Mouse (Mus musculus) left cerebral cortex, postnatal 4 days (tissue): ENCODE data around the gene Plk3. TPM values are rescaled to one million over a fixed set of nuclear protein-coding genes. Genes with fewer than 3 reads are reported as not detected.
A peak's percentile ranks its signal among the peaks of the same experiment; 100 is the strongest.
"Not testable (repeated sequence)": the region's sequence is repeated elsewhere in the genome, so short reads cannot be mapped to it uniquely, and the experiment has no call there.

Source experiments
- DNase-seq: peaks from one replicate; pipeline ENCODE4 v3.0.0-alpha.2; 2022
- intact Hi-C: fragments of 180-260 bp; cut with DNase I; formaldehyde crosslinking; loops from one replicate; pipeline ENCODE4 v1.15.1; 2025
- total RNA-seq, 2 experiments: library from RNA; stranded (reverse); gene quantifications; 2 replicates each; pipeline ENCODE4 v1.2.3; 2021

Plk3 gene
- total RNA-seq, result 10 to 100 TPM; 19.4 to 21.4 TPM

DNA sequence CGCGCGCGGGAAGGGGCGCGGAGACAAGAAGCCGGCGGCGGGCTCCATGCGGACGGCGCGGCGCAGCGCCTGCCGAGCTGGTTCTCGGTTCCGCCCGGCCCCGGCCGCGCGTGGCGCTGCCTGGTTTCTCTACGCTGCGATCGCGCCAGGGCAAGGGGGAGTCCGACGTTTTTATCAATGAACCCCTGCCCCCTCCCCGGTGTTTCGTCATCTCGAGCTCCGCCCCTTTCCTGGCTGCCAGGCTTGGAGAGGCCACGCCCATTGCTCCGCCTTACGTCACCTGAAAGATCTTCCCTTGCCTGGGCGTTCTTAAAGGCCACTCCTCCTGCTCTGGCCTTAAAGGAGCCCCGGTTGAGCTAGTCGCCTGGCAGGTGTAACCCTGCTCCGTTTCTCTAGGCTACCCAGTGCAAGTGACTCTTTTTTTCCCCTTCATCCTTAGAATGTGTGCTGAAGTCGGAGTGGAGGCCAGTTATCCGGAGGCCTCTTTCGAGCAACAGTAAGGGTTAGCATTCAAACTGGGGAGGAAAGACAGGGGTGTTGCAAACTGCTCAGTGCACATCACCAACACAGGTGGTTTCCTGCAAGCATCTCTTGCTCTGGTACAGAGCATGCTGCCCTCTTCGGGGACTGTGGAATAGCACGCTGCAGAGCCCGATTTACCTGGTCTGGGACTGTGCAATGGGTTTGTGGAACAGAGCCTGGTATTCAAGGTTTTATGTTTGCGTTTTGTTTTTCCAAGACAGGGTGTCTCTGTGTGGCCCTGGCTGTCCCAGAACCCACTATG lies at the start of gene Plk3:
Gene Plk3, minus strand, starts transcription at position 147 of the 784 bp plus-strand sequence.
- intact Hi-C loops, result no loop called here
- DNase-seq, result peak; percentile 98

DNA sequence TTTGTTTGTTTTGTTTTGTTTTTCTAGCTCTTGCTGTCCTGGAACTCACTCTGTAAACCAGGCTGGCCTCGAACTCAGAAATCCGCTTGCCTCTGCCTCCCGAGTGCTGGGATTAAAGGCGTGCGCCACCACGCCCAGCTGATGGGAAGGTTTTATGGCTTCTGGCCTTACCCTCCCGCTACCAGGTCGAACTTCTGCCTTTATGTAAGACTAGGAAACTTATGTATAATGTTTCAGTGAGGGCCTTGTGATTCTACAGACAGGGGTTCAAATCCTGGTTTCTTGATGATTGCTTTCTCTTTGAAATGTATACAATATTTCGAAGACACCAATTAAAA lies 49.0 kb upstream of the Plk3 start:
- intact Hi-C loops, DNase-seq: not testable (repeated sequence)

DNA sequence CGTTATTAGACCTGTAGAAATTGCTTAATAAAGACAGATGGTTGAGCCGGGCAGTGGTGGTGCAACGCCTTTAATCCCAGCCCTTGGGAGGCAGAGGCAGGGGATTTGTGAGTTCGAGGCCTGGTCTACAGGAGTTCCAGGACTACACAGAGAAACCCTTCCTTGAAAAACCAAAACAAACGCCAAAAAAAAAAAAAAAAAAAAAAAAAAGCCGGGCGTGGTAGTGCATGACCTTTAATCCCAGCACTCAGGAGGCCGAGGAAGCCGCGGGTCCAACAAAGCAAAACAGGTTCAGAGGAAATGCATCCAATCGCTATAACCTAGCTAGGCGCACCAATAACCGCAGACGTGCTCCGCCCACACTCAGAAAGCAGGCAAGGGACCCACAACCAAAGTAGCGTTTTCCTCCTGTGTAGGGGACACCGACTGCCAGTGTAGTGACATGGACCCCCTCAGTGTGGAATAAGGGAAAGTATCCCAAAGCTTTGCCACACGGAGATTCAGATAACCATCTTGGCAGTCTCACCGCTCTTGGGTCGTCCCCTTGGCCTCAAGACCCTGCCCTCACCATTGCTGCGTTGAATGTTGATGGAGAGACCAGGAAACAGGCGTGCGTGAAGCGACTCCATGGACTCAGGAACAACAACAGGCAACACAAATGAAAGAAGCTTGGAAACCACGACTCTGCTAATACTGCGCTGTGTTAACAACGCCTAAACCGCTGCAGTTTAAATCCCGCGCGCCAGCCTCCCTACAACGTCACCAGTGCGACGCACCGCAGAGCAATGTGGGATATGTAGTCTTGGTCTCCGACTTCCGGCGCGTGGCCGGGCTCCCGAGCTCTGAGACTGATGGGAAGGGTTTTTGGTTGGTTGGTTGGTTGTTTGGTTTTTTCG lies 48.3 kb upstream of the Plk3 start, which contains the start of gene Kif2c:
Gene Kif2c, minus strand, starts transcription at position 777 of the 896 bp plus-strand sequence.
- intact Hi-C loops, result no loop called here

DNA sequence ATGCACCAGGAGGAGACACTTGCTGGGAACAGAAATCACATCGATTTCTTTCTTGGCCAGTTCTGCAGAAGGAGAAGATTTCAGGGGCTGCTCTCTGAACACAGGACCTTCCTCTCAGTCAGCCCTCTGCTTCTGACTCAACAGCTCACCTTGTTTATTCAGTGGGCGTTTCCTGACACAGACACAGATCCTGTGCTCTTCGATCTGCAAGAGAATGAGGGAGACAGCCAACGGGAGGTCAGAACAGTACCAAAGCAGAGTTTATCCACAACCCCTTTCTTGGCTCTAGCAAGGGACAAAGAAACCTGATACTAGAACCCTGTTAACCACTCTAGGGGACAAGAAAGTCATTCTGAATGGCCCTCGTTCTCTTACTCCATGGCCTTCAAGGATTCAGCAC lies 36.2 kb upstream of the Plk3 start:
- no peak for DNase-seq
- intact Hi-C loops, result no loop called here

More for the DNA sequence above, 48.3 kb upstream of the Plk3 start, which contains the start of gene Kif2c:
- DNase-seq, result peak; percentile 92

DNA sequence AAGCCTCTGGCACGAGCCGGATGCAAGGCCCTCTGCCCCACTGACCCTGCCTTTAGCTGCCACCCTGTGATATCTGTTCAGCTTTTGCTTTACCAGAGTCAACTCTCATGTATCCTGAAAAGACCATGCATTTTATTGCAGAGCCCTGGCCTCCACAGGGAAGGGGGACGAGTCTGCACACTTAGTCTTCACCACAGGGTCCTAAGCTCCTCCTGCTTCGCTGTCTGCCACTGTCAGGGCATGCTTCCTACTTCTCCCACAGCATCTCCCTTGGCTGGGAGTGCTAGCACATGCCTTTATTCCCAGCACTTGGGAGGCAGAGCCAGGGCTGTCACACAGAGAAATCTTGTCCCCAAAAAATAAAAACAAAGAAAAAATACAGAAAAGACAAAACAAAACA lies 27.4 kb upstream of the Plk3 start:
- DNase-seq, result no peak
- intact Hi-C loops, result no loop called here

DNA sequence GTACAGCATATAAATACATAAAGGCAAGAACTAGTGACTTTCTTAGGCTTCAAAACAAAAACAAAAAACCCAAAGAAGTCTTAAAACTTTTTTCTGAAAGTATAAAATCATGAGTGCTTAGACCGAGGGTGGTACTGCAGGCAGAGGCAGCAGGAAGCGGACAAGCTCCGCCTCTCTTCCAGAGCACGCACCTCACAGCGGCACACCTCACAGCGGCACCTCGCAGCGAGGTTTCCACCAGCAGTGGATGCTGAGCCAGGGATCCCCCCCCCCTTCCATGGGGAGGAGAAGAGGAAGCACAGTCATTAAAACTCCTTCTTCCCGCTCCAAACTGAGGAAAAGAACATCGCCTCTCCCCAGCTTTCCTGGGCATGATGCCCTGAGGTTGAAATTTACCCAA lies 25.9 kb upstream of the Plk3 start:
- DNase-seq, result no peak
- intact Hi-C loops, result no loop called here

DNA sequence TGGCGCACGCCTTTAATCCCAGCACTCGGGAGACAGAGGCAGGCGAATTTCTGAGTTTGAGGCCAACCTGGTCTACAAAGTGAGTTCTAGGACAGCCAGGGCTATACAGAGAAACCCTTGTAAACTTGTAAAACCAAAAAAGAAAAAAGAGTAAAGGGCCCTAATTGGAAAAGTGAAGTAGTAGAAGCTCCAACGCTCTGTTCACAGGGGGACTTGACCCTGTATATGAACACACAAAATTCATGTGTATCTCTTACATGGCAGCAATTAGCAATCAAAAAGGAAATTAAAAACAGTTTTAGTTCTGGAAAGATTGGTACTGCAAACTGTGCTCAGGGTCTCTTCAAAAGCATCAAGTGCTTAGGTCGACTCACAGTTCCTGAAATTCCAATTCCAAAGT lies 22.6 kb upstream of the Plk3 start:
- no peak for DNase-seq

DNA sequence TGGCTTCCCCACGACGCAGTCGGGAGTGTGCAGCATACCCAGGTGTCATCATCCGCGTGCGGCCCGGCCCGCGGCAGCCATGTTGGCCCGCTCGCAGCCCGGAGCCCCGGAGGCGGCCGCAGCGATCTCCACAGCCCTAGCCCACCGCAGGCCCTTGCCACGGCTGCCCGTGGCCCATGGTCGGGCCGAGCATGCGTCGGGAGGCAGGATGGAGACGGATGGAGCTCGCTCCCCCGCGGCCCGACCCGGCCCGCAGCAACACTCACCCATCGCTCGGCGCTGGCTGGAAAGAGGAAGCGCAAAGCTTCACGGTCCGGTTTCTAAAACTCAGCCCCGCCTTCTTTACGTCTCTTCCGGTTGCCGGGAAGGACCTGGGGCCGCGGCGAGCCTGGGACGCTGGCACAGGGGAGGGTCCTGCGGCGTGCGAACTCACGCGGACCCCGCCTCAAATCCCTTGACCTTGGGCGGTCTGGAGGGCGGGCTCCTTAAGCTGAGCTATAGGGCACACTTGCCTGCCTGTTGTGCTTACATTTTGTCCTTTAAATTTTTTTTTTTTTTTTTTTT lies 22.1 kb upstream of the Plk3 start, which contains the start of gene Rps8:
Gene Rps8, minus strand, starts transcription at position 452 of the 564 bp plus-strand sequence.
- peak; percentile 85 for DNase-seq
- intact Hi-C loops, result no loop called here

More for the DNA sequence above, 22.6 kb upstream of the Plk3 start:
- intact Hi-C loops, result no loop called here

DNA sequence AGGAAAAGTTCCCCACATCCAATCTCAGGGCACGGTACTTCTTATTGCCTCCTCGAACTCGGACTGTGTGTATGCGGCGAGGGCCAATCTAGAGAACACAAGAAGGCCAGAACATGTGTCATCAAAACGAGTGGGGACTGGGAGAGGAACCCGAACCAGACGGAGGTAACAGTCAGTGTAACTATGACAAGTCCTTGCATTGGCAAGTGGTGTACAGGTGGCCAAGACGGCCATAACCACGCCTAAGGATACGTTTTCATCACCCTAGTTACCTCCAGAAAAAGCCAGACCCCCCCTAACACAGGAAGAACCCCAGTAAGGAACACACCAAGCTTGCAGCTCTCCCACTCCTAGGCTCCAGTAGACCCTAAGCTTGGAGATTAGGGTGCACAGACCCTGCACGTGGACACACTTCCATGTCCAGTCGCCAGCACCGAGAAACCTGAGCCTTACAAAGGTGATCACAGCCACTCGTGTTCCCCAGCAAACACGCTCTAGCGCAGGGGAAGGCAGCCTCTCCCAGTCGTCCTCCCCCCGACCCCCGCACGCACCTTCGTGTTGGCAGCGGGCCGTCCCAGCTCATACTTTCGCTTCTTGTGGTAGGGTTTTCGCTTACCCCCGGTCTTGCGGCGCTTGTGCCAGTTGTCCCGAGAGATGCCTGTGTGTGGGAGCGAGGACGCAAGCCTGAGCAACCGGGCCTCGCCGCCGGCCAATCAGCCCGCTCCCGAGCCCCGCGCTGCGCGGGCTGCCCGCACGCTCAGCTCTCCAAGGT lies 21.4 kb upstream of the Plk3 start:
- DNase-seq, result no peak
- intact Hi-C loops, result no loop called here

DNA sequence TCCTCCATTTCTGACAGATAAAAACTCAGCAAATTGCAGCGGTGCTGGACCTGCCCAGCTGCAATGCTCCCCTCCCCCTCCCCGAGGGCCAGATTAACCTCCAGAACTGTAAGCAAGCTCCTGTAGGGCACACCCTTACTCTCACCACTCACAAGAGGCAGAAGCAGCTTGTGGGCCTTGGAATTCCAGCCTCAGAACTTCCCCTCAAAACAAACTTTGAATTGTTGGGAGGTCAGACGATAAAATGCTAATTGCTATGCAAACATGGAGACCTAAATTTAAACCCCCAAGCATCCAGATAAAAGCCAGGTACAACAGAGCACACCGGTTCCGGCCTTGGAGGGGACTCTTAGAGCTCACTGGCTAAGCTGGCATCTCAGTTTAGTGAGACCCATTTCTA lies 19.0 kb upstream of the Plk3 start:
- no peak for DNase-seq
- intact Hi-C loops, result no loop called here

DNA sequence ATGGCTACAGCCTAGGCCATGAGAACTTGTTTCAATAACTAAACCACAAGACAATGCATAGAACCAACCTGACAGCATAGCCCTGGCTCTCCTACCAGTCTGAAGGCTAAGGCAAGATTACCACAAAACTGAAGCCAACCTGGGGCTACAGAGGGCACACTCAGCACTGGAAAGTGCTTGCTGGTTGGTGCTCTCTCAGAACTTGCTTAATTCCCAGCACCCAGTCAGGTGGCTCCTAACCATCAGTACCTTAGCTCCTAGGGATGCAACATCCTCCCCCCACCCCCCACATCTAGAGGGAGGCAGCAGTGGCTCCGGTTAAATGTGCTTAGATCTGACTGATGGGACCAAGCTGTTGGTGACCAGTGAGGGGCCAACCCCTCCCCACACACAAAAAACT lies 17.7 kb upstream of the Plk3 start:
- intact Hi-C loops, result no loop called here
- no peak for DNase-seq

DNA sequence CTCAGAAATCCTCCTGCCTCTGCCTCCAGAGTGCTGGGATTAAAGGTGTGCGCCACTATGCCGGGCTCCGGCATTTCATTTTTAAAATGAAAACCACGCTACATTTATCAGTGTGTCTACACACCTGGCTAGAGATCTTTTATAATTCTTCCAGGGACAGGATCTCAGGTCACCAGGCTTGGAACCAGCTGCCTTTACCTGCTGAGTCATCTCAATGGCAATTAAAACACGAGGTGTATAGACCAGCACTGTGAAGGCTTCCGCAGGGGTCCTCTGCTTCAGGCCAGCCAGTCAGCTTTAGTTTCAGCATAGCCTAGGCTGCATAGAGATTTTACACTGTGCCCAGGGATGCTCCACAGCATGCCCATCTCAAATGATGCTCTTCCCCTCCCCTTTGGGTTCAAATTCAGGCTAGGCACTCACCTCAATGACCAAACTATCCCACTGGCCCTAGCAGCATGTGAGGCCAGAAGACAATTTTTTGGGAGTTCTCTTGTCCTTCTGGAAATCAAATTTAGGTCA lies 16.5 kb upstream of the Plk3 start:
- intact Hi-C loops, result no loop called here
- no peak for DNase-seq

DNA sequence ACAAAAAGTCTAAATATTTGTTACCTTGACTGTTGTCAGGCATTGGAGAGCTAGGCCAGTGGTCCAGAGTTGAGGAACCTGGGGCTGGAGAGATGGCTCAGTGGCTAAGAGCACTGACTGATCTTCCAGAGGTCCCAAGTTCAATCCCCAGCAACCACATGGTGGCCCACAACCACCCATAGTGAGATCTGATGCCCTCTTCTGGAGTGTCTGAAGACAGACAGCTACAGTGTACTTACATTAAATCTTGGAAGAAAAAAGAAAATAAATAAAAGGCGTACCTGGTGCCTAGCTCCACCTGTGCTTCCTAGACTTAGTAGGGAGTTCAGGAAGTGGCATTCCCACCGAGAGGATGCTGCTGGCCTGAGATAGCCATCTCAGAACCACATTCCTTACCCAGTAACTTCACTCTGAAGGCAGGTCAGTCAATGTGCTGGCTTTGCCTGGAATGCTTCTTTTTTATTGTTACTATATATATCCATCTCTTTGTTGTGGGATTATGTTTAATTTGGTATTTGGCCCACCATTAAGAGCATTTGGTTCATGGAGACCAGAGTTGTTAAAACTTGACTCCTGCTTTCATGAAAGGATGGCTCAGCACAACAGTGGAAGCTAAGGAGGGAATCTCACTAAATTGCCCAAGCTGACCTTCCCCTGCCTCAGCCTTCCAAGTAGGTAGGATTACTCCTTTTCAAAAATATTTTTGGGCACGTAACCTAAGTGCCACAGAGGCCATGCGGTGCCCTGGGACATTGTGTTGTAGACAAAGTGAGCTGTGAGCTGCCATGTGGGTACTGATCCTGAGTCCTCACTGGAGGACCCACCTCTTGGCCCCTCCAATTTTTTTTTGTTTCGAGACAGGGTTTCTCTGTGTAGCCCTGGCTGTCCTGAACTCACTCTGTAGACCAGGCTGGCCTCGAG lies 15.8 kb upstream of the Plk3 start:
- intact Hi-C loops, result no loop called here

DNA sequence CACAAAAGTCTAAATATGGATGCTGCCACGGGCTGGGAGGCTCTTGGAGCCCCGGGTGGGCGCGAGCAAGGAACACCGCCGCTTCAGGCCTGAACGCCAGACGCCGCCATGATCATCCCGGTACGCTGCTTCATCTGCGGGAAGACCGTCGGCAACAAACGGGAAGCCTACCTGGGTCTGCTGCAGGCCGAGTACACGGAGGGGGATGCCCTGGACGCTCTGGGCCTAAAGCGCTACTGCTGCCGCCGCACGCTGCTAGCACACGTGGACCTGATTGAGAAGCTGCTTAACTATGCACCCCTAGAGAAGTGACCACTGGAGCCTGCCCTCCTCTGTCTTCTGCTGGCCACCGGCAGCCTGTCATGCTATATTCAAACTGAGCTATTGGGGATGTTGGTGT lies 15.1 kb upstream of the Plk3 start:
- intact Hi-C loops, result no loop called here
- DNase-seq, result no peak

More for the DNA sequence above, 15.8 kb upstream of the Plk3 start:
- no peak for DNase-seq

DNA sequence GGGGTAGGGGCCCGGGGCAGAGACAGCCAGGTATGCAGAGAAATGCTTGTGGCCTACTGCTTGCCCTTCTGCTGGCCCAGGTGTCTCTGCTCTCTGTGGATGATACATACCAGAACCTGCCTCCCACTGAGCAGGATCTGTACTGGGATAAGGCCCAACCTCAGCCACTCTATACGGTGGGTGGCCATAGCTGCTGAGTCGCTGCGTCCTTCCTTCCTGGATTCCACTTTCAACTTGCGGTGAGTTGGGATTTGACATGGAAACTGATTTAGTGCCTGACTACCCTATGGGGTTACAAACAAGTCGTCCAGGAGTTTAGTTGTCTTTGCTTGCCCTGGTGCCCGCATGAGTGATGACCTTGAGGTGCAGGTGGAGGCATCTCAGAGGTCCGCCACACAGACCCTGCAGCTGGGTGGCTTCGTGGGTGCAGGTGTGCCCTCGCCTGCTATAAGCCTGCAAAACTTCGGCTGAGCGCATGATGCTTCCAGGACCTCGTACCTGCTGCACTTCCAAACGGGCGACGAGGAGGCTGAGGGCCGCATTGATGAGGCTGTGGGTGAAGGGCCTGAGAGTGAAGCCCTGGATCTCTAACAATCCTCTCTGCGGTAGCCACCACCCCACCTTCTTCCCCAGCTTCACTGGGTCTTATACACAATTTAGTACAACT lies 14.4 kb upstream of the Plk3 start:
- intact Hi-C loops, result no loop called here
- DNase-seq, result no peak

DNA sequence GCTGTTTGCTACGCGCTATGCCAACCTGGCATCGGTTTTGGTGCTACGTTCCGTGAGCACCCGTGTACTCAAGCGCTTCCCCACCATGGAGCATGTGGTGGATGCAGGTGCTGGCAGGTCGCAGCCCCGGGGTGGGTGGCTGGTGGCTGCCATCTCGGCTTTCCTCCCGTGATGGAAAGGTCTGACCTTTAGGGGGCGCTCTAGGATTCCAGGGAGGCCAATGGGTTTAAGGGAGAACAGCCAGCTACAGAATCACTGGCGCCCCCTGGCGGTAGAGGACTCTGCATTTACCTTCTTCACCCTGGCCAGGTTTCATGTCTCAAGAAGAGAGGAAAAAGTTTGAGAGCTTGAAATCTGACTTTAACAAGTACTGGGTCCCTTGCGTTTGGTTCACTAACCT lies 12.4 kb upstream of the Plk3 start:
- intact Hi-C loops, result no loop called here

DNA sequence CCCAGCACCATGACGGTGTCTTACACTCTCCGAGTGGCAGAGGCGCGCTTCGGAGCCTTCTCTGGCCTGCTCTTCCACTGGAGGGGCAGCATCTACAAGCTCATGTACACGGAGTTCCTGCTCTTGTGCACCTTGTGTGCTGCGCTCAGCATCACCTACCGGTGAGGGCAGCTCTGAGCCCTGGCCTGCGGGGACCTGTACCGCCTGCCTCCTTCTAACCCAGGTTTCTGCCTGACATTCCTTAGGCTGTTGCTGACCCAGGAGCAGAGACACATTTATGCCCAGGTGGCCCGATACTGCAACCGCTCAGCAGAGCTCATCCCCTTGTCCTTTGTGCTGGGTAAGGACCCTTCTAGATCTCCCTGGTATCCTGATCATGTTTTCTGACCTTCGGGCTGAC lies 11.5 kb upstream of the Plk3 start:
- intact Hi-C loops, result no loop called here
- no peak for DNase-seq

More for the DNA sequence above, 12.4 kb upstream of the Plk3 start:
- peak; percentile 89 for DNase-seq

DNA sequence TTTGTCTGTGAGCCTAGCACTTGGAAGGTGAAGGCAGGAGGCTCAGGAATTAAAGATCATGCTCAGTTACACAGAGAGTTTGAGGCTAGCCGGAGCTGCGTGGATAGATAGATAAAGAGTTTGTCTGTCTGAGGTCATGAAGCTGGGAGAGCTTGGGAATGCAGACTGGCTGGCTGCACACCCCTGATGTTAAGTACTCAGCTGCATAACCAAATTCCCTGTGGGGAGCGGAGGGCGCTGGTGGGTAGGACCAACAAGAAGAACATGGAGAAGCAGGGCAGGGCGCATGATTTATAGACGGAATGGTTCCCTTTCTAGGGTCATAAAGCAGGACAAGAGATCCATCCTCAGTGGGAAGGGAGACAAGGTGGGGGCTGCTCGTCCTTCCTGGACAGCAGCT lies 9.3 kb upstream of the Plk3 start:
- DNase-seq, result no peak
- intact Hi-C loops, result loop anchor here (5.0 kb wide), 1 partner anchor 141 kb away; no protein-coding TSS in a partner anchor

DNA sequence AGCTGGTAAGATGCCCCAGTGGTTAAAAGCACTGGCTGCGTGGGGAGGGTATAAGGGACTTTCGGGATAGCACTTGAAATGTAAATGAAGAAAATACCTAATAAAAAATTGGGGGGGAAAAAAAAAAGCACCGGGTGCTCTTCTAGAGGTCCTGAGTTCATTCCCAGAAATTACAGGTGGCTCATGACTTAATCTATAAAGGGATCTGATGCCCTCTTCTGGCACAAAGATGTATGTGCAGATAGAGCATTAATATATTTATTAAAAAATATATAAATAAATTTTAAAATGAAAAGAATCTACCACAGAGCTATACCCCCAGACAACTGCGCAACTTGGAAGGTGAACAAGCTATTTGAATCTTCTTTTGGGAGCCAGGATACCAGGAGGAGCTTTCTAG lies 6.8 kb upstream of the Plk3 start:
- no peak for DNase-seq
- intact Hi-C loops, result loop anchor here (5.0 kb wide), 1 partner anchor 138 kb away; no protein-coding TSS in a partner anchor
